Mouse (Mus musculus) layer of hippocampus, adult 9-10 months (tissue): ENCODE data around the gene Gm36079.
"Not testable (repeated sequence)": the region's sequence is repeated elsewhere in the genome, so short reads cannot be mapped to it uniquely, and the experiment has no call there.

Experiments
- DNase-seq: peaks from one replicate; pipeline ENCODE4 v3.0.0; 2022; ENCODE audit warnings: low spot score

Gene Gm36079

DNA sequence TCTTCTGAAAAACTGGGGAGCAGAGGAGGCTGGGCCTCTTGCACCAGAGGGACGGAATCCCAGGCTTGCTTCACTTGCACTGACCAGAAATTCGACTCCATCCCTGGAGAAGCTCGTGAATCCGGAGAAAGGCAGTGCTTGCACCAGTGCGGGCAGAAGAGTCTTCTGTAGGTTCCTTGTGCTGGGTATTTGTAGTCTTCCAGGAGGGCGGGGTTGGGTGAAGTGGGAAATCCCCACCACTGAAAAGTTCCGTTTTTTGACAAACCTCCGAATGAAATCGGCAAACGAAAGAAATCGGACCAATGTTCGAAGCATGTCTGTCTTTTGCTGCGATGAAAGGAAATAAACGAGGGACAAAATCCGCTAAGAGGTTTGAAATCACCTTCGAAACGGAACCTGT, at the start of gene Gm36079:
Gene Gm36079 (minus strand): TSS at position 101 of the 400 bp plus-strand sequence.
- DNase-seq, result not testable (repeated sequence)

- DNase-seq, result not testable (repeated sequence)
These were observed 44.1 kb upstream of the Gm36079 start for GRCm38 (mm10) chr13:120070878-120071277.

GRCm38 (mm10) chr13:120070012-120070598, 43.3 kb upstream of the Gm36079 start:
- DNase-seq, result not testable (repeated sequence)

DNA sequence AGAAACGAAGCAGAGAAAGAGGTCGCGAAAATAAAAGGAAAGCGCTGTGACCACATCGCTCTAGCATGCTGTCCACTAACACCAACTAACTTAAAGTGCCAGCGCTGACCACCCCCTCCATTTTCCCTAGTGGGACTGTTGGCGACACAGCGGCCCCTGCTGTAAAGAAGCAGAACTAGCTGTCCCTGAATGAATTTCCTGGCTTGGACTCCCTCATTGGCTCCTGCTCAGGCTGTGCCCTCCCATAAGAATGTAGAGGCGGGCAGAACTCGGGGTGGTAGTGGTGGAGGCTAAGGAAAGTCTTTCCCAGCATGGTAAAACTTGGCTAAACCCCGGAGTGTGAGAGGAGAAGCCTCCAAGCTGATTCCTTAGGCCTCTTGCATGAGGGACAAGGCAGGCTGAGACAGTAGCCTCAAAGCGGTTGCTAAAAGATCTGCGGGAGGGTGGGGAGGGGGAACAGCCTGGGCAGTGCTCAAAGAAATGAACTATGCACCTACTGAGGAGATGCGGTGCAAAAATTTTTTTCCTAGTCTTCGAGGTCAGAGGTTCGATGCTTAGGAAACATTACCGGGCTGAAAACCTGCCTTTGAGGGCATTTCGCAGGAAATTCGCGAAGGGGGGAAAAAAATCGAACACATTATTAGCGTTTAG, 36.8 kb upstream of the Gm36079 start:
- DNase-seq, result not testable (repeated sequence)

GRCm38 (mm10) chr13:120062903-120063302, 36.1 kb upstream of the Gm36079 start:
- DNase-seq, result not testable (repeated sequence)

- not testable (repeated sequence) for DNase-seq
These were observed 25.3 kb upstream of the Gm36079 start, which contains the start of gene Gm21188 for GRCm38 (mm10) chr13:120052085-120052484. Gm21188 (minus strand) TSS chr13:120052194.

GRCm38 (mm10) chr13:120048608-120049007, 21.8 kb upstream of the Gm36079 start:
- not testable (repeated sequence) for DNase-seq

DNA sequence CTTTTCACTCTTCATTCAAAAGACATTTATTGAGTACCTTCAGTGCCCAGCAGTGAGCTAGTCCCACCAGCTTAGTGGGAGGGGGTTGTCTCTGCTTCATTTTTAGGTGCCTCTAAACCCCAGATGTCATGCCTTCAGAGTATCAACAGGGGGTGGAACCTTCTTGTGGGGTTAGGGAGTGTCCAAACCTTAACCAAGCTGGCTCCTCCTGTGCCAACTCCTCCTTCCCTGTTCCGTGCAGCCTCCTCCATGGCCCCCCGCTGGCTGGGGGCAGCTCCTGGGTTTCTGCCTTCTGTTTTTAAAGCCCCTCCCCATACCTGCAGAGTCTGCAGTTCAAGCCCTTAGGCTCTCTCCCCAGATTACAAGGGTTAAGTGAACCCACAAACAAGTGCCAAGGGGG, 21.4 kb upstream of the Gm36079 start:
- DNase-seq, result not testable (repeated sequence)

GRCm38 (mm10) chr13:120046422-120047209, 19.8 kb upstream of the Gm36079 start:
- DNase-seq, result not testable (repeated sequence)

DNA sequence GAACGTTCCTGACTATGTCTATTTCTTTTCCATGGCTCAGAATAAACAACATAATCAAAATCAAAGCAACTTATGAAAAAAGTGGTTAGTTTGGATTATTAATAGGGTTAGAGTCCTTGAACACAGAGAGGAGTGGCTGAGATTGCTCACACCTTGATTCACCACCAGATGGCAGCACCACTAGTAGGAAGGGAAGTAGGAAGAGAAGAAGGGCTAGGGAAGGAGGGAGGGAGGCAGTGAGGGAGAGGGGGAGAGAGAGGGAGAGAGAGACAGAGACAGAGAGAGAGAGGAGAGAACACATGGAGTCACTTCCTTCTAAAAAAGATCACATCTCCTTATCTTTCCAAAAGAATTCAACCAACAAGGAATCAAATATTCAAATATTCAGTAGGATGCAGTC, 14.3 kb upstream of the Gm36079 start:
- not testable (repeated sequence) for DNase-seq

GRCm38 (mm10) chr13:120037881-120038280, 11.1 kb upstream of the Gm36079 start:
- not testable (repeated sequence) for DNase-seq

GRCm38 (mm10) chr13:120036577-120037115, 9.8 kb upstream of the Gm36079 start:
- not testable (repeated sequence) for DNase-seq

DNA sequence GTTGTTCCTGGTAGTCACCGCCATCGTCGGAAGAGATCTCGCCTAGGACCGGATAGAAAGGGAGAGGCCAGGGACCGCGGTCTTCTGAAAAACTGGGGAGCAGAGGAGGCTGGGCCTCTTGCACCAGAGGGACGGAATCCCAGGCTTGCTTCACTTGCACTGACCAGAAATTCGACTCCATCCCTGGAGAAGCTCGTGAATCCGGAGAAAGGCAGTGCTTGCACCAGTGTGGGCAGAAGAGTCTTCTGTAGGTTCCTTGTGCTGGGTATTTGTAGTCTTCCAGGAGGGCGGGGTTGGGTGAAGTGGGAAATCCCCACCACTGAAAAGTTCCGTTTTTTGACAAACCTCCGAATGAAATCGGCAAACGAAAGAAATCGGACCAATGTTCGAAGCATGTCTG, 8.3 kb upstream of the Gm36079 start:
- not testable (repeated sequence) for DNase-seq

GRCm38 (mm10) chr13:120034637-120035036, 7.8 kb upstream of the Gm36079 start:
- DNase-seq, result not testable (repeated sequence)

DNA sequence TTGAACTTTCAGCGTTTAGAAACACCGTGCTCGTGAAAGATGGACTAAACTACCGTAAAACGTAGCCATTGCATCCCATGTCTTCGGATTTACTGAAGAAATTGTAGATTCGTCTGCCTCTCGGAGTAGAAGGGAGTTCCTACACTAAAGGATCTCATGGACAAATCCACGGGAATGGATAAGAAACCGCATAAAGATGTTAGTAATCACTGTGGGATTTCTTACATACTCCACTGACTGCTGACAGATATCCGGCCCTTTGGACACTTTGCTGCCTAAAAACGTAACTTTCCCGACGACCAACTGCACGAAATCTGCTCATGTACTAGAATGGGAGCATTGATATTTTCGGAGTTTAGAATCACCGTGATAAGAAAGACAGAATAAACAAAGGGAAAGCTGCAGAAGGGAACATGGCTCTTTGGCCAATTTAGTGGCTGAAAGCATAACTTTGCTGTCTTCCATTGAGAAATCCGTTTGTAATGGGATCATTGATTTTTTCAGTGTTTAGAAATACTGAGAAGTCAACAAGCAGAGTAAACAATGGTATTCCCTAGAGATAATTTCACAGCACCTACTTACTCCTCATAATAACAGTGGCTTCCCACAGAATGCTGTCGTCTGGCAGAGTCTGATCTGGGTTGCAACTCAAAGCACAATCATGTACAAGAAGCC, 6.8 kb upstream of the Gm36079 start:
- DNase-seq, result not testable (repeated sequence)

DNA sequence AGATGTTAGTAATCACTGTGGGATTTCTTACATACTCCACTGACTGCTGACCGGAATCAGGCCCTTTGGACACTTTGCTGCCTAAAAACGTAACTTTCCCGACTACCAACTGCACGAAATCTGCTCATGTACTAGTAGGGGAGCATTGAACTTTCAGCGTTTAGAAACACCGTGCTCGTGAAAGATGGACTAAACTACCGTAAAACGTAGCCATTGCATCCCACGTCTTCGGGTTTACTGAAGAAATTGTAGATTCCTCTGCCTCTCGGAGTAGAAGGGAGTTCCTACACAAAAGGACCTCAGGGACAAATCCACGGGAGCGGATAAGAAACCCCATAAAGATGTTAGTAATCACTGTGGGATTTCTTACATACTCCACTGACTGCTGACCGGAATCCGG, 4.9 kb upstream of the Gm36079 start:
- not testable (repeated sequence) for DNase-seq

DNA sequence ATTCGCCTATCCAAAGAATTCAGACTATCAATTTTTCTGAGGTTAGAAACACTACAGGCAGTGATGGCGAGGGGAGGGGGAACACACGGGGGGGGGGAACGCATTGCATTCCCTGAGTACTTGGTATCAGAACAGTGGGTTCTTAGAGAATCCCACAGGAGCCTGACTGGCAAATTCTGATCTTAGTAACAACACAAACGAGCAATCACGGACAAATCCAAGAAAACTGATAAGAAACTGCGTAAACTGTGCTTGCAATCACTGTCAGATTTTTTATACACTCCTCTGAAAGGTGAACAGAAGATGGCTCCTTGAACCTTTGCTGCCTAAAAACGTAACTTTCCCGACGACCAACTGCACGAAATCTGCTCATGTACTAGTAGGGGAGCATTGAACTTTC, 557 bp upstream of the Gm36079 start:
- DNase-seq, result not testable (repeated sequence)

DNA sequence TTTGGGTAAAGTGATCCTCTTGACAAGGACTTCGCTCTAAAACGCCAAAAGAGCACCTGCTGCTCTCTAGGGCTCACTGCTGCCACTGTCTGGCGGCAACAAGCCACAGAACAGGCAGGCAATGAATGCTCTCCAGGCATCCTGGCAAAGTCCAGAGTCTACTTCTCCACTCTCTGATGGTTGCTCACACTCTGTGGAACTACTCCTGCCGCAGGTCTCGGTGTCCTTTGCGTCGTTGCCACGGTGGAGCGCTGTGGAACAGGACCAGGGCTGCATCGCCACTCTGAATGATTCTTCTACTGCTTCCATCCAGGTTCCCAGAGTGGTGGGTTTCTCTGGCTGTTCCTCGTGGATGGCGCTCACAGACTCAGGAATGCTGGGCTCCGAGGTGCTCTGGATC, 438 bp downstream of the Gm36079 start:
- not testable (repeated sequence) for DNase-seq

- DNase-seq, result not testable (repeated sequence)
These were observed 1.2 kb downstream of the Gm36079 start for GRCm38 (mm10) chr13:120025576-120025975.

- DNase-seq, result not testable (repeated sequence)
These were observed 1.8 kb downstream of the Gm36079 start for GRCm38 (mm10) chr13:120025004-120025403.

DNA sequence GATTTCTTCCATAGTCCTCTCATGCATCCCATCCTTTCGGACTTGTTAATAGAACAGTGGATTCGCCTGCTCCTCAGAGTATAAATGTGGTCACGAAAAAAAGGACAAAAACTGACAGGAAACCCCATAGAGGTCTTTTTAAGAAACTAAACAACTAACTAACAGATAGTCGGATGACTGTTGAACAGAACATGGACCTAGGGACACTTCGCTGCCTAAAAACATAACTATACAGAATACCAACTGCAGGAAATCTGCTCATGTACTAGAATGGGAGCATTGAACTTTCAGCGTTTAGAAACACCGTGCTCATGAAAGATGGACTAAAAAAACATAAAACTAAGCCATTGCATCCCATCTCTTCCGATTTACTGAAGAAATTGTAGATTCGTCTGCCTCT, 2.2 kb downstream of the Gm36079 start:
- not testable (repeated sequence) for DNase-seq

GRCm38 (mm10) chr13:120021477-120021876, 5.3 kb downstream of the Gm36079 start:
- DNase-seq, result not testable (repeated sequence)
